Mouse (Mus musculus): ENCODE measurements around the gene Dgkq. TPM values are rescaled to one million over a fixed set of nuclear protein-coding genes. Genes with fewer than 3 reads are reported as not detected.

Dgkq gene
- polyA plus RNA-seq, 1 experiment from 2014 or later, result 17.4 TPM

Other genes with a start within 250 kb of the Dgkq start
- 360 and 374 TPM in 2 replicates for gene Atp5k, start 235.2 kb downstream of the Dgkq start, polyA plus RNA-seq (2015; fragmentation: Nextera tagmentation; extraction: Ambion mirVana)
- 0.65 and 1.1 TPM in 2 replicates for gene Mfsd7a, start 220.8 kb downstream of the Dgkq start, polyA plus RNA-seq (2015; fragmentation: Nextera tagmentation; extraction: Ambion mirVana)
- 19.5 and 20.9 TPM in 2 replicates for gene Pcgf3, start 208.4 kb downstream of the Dgkq start, polyA plus RNA-seq (2015; fragmentation: Nextera tagmentation; extraction: Ambion mirVana)
- 0.38 and 0.89 TPM in 2 replicates for gene Cplx1, start 119.6 kb downstream of the Dgkq start, polyA plus RNA-seq (2015; fragmentation: Nextera tagmentation; extraction: Ambion mirVana)
- gene Gak, start 39.9 kb downstream of the Dgkq start, polyA plus RNA-seq (2015; fragmentation: Nextera tagmentation; extraction: Ambion mirVana), result 47.9 and 56.4 TPM in 2 replicates
- 27.4 and 29.4 TPM in 2 replicates for gene Tmem175, start 39.9 kb downstream of the Dgkq start, polyA plus RNA-seq (2015; fragmentation: Nextera tagmentation; extraction: Ambion mirVana)
- gene Idua, start 9.3 kb downstream of the Dgkq start, polyA plus RNA-seq (2015; fragmentation: Nextera tagmentation; extraction: Ambion mirVana), result 17.3 and 18.1 TPM in 2 replicates
- gene Slc26a1, start 5.9 kb upstream of the Dgkq start, polyA plus RNA-seq (2015; fragmentation: Nextera tagmentation; extraction: Ambion mirVana), result 0.93 and 0.96 TPM in 2 replicates
- 29.0 and 29.4 TPM in 2 replicates for gene Fgfrl1, start 22.7 kb upstream of the Dgkq start, polyA plus RNA-seq (2015; fragmentation: Nextera tagmentation; extraction: Ambion mirVana)
- not detected in 2 replicates for gene Rnf212, start 105.3 kb upstream of the Dgkq start, polyA plus RNA-seq (2015; fragmentation: Nextera tagmentation; extraction: Ambion mirVana)
- not detected in 2 replicates for gene Tmed11, start 125.7 kb upstream of the Dgkq start, polyA plus RNA-seq (2015; fragmentation: Nextera tagmentation; extraction: Ambion mirVana)
- not detected in 2 replicates for gene Vmn2r8, start 139.2 kb upstream of the Dgkq start, polyA plus RNA-seq (2015; fragmentation: Nextera tagmentation; extraction: Ambion mirVana)
- gene Vmn2r9, start 182.9 kb upstream of the Dgkq start, polyA plus RNA-seq (2015; fragmentation: Nextera tagmentation; extraction: Ambion mirVana), result 0.01 TPM in 1 of 2 replicates, not detected in the other

Measured in embryonic facial prominence, embryonic 15.5 days (tissue).